Mouse (Mus musculus) lung, postnatal 0 days (tissue): ENCODE measurements around the gene Psrc1.

ENCODE experiments used
- CTCF ChIP-seq: IDR thresholded peaks from 2 replicates; pipeline ENCODE4 v1.5.1; 2016; ENCODE audit warnings: antibody characterized with exemption, mild to moderate bottlenecking
- EP300 ChIP-seq: IDR thresholded peaks from 2 replicates; pipeline ENCODE4 v1.6.1; 2016; ENCODE audit warnings: antibody characterized with exemption, mild to moderate bottlenecking, control low read depth

GRCm38 (mm10) chr3:108389111-108389545, 5.5 kb downstream of the Psrc1 start:
- TF ChIP-seq CTCF, result peak; percentile 99
- TF ChIP-seq EP300, result no peak
